Mouse (Mus musculus) gastrocnemius, adult 18-20 months (tissue): ENCODE measurements around the gene Gtf2f2. TPM values are rescaled to one million over a fixed set of nuclear protein-coding genes. Genes with fewer than 3 reads are reported as not detected.

Source experiments
- DNase-seq: peaks from one replicate; pipeline ENCODE4 v3.0.0; 2021; ENCODE audit warnings: low spot score
- total RNA-seq, 2 experiments: library from RNA; stranded (reverse); gene quantifications; 2 replicates each; pipeline ENCODE4 v1.2.3; 2021

Gene Gtf2f2
- total RNA-seq, 2 experiments from 2014 or later, result 11.9 to 13.1 TPM

DNA sequence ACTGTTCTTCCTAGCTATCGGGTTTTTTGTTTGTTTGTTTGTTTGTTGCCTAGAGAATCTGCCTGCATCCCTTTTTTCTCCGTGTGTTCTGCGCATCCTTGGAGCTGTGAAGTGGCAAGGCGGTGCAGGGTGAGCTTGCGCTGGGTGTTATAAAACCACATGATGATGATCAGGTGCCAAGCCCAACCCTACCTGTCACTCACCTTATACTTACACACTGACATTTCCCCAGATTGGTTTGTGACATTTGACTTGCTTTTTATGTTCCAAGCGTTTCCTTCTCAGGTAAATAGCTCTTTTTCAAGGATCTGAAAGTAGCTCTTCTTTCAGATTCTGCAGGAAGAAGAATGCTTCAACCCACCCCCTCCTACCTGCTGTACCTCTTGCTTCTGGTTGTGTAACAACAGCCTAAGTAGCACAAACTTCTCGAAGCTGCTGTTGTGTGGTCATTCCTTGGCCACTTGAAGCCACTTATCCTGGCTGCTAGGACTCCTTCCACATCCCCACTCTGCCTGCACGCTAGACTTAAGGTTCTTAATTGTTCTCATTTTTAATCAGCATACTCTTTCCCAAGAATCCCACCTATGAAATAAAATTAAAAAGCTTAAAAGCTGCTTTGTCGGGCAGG lies 143.8 kb downstream of the Gtf2f2 start:
- no peak for DNase-seq

- DNase-seq, result peak; percentile 70
These were observed 146.9 kb downstream of the Gtf2f2 start for GRCm38 (mm10) chr14:75863549-75864409.

DNA sequence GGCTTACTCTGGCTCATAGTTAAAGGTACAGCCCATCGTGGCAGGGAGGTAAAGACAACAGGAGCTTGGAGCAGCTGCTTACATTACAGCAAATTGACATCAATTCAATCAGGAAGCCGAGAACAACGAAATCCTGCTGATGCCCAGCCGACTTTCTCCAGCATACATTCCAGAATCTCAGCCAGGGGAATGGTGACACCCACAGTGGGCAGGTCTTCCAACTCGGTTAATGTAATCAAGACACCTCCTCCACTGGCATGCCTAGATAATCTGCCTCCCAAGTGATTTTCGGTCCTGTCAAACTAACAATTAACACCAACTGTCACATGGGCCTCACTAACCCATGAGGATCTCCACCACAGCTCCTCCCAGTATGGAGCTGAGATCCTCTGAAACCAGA lies 148.0 kb downstream of the Gtf2f2 start:
- DNase-seq, result no peak

DNA sequence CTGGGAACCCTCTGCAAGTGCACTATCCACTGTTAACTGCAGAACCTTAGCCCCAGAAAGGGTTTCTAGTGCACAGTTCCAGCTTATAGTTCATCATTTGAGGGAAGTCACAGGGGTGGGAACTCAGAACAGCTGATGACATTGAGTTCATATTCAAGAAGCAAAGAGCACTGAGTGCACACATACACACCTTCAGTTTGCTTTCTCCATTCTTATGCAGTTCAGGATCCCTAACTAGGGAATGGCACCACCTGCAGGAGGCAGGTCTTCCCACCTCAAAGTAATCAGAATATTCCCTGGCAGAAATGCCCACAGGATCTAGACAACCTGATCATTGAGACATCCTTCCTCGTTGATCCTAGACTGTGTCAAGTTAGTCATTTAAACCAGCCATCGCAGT lies 151.0 kb downstream of the Gtf2f2 start:
- DNase-seq, result no peak

DNA sequence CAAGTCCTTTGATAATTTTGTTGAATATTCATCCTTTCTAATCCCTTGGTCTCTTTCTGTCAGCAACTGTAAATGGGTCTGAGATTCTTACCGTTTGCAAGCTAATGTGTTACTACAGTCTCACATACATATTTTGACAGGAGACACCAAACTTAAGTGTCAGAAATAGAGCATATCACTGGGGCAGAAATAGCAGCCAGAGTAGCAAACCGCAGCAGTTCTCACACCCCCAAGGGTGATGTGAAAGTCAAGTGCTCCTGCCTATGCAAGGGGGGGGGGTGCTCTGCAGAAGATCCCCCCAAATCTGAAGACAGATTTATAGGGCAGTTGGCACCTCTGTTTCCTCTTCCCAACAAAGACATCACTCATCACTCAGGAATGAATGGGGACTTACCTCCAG lies 152.5 kb downstream of the Gtf2f2 start:
- no peak for DNase-seq

GRCm38 (mm10) chr14:75855263-75855992 lies 155.2 kb downstream of the Gtf2f2 start:
- DNase-seq, result peak; percentile 60

GRCm38 (mm10) chr14:75852016-75852415 lies 158.6 kb downstream of the Gtf2f2 start:
- DNase-seq, result no peak

DNA sequence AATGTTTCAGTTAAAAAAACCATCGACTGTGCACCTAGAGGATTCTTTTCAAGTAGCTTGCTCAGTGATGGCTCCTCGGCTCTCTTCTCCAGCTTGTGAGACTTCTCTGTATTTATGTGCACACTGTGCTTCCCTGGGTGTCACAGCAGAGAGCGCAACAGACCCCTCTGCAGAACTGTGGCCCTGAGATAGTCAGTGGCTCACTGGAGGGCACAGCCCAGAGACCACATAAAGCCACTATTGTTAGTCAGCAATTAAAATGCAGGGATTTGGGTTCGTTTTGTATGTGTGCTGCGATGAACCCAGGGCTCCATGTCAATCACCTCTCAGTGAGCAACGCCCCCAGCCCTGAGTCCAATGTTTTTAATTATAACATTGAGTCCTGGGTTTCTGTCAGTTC lies 159.8 kb downstream of the Gtf2f2 start:
- DNase-seq, result no peak

- DNase-seq, result no peak
These were observed 160.7 kb downstream of the Gtf2f2 start for GRCm38 (mm10) chr14:75849842-75850568.

DNA sequence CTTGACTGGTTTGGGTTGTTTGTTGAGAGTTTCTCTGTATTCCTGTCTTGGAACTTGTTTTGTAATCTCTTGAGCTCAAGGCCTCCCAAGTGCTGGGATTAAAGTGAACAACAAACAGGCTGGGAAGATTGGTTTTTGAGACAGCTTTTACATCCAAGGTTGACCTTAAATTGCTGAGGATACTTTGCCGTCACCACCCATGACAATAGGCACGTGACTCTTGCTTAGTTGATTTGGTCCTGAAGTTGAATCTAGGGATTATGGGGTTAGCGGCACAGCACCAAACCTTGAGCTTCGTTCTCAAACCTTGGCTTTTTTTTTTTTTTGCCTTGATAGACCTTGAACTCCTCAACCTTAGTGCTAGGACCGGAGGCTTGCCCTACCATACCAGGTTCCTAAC lies 161.4 kb downstream of the Gtf2f2 start:
- no peak for DNase-seq

- no peak for DNase-seq
These were observed 162.2 kb downstream of the Gtf2f2 start for GRCm38 (mm10) chr14:75848482-75848881.

- DNase-seq, result no peak
These were observed 163.0 kb downstream of the Gtf2f2 start for GRCm38 (mm10) chr14:75847669-75848068.

Other genes starting within 250 kb of the Gtf2f2 start
- gene Slc25a30, start 223.8 kb downstream of the Gtf2f2 start, total RNA-seq, result 1 to 10 TPM; 6.6 to 9.2 TPM
- 1,000 to 10,000 TPM; 3,564 to 3,853 TPM for gene Tpt1, start 165.8 kb downstream of the Gtf2f2 start, total RNA-seq
- not detected for gene Kctd4, start 55.9 kb downstream of the Gtf2f2 start, total RNA-seq
- 1 to 10 TPM; 6.1 to 6.5 TPM for gene Gpalpp1, start 99.9 kb upstream of the Gtf2f2 start, total RNA-seq
- 1 to 10 TPM; 3.2 to 3.8 TPM for gene Nufip1, start 100.0 kb upstream of the Gtf2f2 start, total RNA-seq